Mouse (Mus musculus): ENCODE data around the gene Ccdc85b. TPM values are rescaled to one million over a fixed set of nuclear protein-coding genes. Genes with fewer than 3 reads are reported as not detected.

Ccdc85b gene
- total RNA-seq, 4 experiments from 2014 or later, result 26.2 to 30.7 (median 29.4) TPM

DNA sequence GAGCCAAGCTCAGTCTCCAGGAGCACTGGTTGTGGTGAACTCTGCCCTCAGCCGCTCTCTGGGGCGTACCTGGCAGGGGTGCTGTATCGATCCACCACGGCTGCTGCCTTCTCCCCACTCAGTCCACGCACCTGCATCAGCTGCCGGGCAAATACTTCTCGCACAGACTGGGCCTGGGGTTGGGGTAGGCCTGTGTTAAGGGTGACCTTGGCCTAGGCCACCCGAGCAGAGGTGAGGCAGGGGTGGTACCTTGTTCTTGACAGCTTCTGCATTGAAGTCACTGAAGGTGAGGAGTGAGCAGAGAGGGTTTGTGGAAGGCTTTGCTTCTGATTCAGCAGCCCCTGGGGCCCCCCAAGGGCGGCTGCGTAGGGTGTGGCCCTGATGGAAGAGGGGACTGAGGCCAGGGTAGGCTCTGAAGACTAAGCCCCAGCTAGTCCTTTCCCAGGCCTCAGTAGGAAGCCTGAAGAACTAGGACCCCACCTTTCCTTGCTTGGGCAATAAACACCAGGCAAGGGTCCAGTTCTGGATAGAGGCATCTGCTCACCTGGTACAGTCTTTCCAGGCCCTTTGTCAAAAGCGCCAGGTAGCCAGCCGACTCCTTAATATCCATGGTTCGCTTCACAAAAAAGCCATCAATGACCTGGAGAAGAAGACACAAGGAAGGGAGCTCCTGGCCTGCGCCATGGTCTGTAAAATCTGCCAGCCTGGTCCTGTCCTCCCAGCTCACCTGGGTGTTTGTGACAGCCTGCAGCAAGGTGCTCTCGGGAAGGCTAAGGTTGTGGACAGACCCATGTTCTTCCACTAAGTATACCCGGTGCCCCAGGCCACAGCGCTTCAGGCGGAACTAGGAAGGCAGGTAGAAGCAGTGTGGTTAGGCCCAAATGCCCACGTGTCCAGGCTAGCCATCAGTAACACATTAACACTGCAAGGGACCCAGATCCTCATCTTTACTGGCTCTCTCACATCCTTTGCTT, 26.0 kb upstream of the Ccdc85b start:
- DNase-seq (ENCODE audit: low spot score in 2 of 2), result no peak

- DNase-seq (ENCODE audit: low spot score in 2 of 2), result no peak
Measured at GRCm38 (mm10) chr19:5481398-5481797, 23.7 kb upstream of the Ccdc85b start.

DNA sequence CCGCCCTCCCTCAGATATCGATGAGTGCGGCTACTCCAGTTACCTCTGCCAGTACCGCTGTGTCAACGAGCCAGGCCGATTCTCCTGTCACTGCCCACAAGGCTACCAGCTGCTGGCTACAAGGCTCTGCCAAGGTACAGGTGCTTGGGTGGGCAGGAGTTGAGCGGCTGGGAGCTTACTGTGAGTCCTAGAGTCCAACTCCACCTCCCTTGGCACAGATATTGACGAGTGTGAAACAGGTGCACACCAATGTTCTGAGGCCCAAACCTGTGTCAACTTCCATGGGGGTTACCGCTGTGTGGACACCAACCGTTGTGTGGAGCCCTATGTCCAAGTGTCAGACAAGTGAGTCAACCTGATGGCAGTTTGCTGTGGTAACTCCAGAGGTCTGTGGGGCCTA, 22.3 kb upstream of the Ccdc85b start:
- DNase-seq (ENCODE audit: low spot score in 2 of 2), result no peak

DNA sequence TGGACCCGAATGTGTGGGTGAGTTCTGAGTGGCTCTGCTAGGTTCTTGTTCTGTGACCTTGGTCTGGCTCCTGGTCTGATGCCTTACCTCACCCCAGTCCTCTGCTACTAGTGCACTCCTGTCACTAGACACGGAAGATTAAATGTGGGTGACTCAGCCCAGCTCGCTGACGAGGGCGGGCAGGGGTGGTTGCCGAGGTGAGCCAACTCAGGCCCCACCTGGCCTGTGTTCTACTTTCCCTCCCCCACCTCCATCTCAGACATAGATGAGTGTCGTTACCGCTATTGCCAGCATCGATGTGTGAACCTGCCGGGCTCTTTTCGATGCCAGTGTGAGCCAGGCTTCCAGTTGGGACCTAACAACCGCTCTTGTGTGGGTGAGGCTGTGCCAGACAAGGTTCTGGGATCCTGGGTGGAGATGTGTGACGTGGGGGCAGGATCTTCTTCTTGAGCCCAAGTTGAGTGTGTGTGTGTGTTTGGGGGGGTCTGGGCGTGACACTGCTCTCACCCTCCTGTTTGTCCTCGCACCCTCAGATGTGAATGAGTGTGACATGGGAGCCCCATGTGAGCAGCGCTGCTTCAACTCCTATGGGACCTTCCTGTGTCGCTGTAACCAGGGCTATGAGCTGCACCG, 20.1 kb upstream of the Ccdc85b start:
- DNase-seq (ENCODE audit: low spot score in 2 of 2), result no peak

GRCm38 (mm10) chr19:5477004-5477667, 19.4 kb upstream of the Ccdc85b start:
- peak in 1 of 2 experiments; percentile 70 for DNase-seq (ENCODE audit: low spot score in 2 of 2)

GRCm38 (mm10) chr19:5475069-5475714, 17.5 kb upstream of the Ccdc85b start:
- DNase-seq (ENCODE audit: low spot score in 2 of 2), result no peak

DNA sequence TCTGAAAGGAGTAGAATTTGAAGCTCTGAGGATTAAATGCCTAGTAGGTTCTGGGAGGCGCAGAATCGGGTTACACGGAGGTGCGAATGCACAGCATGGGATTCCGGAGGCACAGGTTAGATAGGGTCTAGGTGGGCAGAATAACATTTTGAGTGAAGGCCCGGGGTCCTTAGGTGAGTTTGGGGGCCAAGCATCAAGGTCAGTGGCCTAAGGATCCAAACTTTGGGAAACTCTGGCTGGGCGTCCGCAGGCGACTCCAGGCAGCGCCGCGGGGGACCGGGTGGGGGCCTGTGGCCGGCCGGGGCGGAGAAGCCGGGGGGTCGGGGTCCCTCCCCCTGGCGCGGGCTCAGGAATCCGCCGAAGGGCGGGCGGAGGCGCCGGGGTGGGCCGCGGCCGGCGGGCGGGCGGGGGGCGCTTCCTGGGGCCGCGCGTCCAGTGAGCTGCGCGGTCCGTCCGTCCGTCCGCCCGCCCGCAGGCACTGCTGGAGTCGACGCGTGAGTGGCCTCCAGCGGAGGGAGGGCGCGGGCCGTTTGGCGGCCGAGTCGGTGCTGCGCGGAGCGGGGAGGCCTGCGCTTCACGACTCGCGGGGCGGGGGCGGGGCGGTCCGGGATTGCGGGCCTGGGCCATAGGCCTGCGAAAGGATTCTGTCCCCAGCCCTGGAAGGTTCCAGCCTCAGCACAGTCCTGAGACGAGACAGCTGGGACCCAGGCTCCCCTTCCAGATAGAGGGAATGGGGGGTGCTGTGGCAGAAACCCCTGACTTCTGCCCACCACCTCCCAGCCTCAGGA, 16.8 kb upstream of the Ccdc85b start:
- DNase-seq (ENCODE audit: low spot score in 2 of 2), result no peak

DNA sequence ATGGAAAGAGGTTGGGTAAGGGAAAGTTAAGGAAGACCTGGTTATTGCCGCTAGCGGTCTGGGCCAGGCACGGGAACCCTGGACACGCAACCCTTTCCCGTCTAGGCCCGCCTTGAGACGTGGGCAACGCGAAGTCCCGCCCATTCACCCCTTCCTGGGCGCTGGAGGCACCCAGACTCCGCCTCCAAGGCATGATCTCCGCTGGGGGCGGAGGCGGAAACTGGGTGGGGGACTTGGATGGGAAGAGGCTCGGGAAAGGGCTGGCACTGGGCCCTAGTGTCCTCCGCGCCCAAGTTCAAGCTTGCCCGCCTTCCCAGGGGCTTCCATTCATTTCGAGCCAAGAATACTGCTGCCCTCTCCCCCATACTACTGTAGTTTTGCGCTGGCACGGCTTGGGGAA, 16.0 kb upstream of the Ccdc85b start, which contains the start of gene Efemp2:
Gene Efemp2 (plus strand): TSS at position 235 of the 400 bp plus-strand sequence.
- peak in 1 of 2 experiments; percentile 65 for DNase-seq (ENCODE audit: low spot score in 2 of 2)

DNA sequence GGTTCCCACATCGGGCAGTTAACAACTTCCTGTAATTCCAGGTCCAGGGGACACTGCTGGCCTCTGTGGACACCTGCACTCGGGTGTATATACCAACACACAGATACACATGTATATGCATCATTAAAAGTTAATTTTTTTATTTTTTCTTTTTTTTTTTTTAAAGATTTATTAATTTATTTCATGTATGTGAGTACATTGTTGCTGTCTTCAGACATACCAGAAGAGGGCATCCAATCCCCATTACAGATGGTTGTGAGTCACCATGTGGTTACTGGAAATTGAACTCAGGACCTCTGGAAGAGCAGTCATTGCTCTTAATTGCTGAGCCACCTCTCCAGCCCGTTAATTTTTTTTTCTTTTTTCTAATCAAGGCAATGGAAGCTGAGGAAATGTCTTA, 15.2 kb upstream of the Ccdc85b start:
- DNase-seq (ENCODE audit: low spot score in 2 of 2), result no peak

- no peak for DNase-seq (ENCODE audit: low spot score in 2 of 2)
Measured at GRCm38 (mm10) chr19:5471846-5472245, 14.2 kb upstream of the Ccdc85b start.

DNA sequence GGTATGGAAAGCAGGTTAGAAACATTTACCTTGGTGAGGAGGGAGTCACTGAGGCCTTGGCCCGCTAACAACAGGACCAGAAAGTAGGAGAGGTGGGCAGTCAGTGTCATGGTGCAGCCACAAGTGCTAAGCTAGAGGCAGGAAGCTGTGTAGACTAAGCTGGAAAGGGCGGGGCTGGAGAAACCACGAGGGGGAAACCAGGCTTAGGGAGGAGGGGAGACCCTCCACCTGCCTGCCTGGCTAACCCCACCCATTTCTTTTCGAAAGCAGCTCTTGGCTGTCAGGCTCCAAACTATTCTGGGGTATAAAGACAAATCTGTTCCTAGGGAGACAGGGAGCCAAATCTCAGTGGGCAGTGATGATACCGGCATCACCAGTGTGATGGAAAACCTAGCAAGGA, 10.7 kb upstream of the Ccdc85b start, which contains the start of gene Ctsw:
Gene Ctsw (minus strand): TSS at position 134 of the 400 bp plus-strand sequence.
- no peak for DNase-seq (ENCODE audit: low spot score in 2 of 2)

DNA sequence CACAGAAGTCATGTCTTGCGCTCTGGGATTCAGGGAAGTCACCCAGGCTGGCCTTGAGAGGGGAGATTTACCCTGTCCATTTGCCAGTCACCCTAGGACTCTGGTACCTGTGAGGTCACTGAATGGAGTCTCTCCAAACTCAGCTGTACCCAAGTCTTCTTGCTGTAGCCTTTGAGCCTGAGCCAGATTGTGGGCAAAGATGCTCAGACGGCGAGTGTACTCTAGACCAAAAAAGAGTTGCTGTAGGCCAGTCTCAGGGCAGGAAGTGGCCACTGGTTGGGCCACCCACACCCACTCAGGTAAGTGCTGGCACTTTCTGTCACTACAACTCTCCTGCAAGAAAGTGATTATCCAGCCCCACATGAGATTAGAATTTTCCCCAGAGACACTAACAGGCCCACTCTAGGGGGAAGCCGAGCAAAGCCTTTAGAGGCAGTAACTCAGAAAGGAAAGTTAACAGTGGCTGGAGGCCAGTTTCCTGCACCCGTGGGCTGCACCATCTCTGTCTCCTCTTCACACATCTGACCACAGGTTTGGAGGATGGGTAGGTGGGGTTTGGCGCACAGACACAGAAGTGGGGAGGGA, 9.3 kb upstream of the Ccdc85b start:
- no peak for DNase-seq (ENCODE audit: low spot score in 2 of 2)

GRCm38 (mm10) chr19:5465037-5465436, 7.3 kb upstream of the Ccdc85b start:
- no peak for DNase-seq (ENCODE audit: low spot score in 2 of 2)

- DNase-seq (ENCODE audit: low spot score in 2 of 2), result no peak
Measured at GRCm38 (mm10) chr19:5463791-5464562, 6.3 kb upstream of the Ccdc85b start.

DNA sequence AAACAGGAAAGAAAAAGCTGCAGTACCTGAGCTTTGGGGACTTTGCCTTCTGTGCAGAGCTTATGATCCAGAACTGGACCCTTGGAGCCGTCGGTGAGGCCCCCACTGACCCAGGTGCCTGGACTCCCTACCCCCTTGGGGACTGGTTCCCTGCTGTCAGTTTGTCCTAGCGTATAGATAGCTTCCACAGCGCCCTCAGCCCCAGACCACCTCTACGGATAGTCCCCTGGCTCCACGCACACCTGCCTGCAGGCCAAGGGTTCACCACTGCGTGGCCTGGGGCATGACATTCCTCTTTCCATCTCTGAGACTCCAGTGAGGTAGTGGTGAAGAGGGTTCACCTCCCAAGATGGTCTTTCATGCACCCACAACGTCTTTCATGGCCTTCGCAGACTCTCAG, 5.5 kb upstream of the Ccdc85b start:
- no peak for DNase-seq (ENCODE audit: low spot score in 2 of 2)

- DNase-seq (ENCODE audit: low spot score in 2 of 2), result no peak
Measured at GRCm38 (mm10) chr19:5461411-5461810, 3.7 kb upstream of the Ccdc85b start.

- DNase-seq (ENCODE audit: low spot score in 2 of 2), result peak; percentile 76 to 85
Measured at GRCm38 (mm10) chr19:5460465-5460911, 2.8 kb upstream of the Ccdc85b start, which contains the start of gene Fibp. Fibp (plus strand) TSS chr19:5460615.

- DNase-seq (ENCODE audit: low spot score in 2 of 2), result no peak
Measured at GRCm38 (mm10) chr19:5459896-5460295, 2.2 kb upstream of the Ccdc85b start.

GRCm38 (mm10) chr19:5459019-5459418, 1.3 kb upstream of the Ccdc85b start:
- DNase-seq (ENCODE audit: low spot score in 2 of 2), result no peak
